In the genomic region with DNA sequence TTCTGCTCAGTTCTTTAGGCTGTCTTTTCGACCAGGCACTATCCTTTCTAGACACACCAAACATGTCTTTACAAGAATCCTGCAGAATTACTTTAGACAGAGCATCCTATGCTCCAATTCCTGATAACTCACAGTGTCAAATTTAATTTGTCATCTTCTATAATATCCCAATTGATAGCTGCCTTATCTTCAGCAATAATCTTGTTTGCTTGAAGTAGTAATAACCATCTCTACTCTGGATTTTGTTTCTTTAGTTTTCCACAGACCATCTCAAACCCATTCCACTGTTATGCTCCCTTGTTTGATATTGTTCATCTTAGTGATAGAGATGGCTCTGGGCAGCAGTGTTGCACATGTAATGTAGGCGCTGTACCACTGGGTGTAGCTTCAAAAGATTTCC, we compare ENCODE assay signal across 22 mouse cellular contexts.
DNase-seq lines count a peak whose midpoint lies in the region; ATAC-seq and TF ChIP-seq lines count a peak whose summit lies in the region.
"Had no signal": no experiment of that assay in that cellular context is flagged by ENCODE, and none has a peak within 500 bp of the region (broad histone marks: within the 10 kb centered on the region; RNA-seq: fewer than 3 reads in every experiment).

No protein-coding gene starts in this region.

- no peak overlapping the region for H3K27ac ChIP-seq in hindbrain, postnatal 0 days
- H3K27ac ChIP-seq in hindbrain, embryonic 12.5 days = no peak overlapping the region
- no peak overlapping the region for H3K27ac ChIP-seq in layer of hippocampus, adult 2 months

- H3K4me1 ChIP-seq in hindbrain, postnatal 0 days (ENCODE audit: insufficient read depth, low read length) = no peaks in the 10 kb centered on the region
- no peaks in the 10 kb centered on the region for H3K4me1 ChIP-seq in hindbrain, embryonic 12.5 days

- H3K4me3 ChIP-seq in hindbrain, postnatal 0 days (ENCODE audit: low read length) = no peak overlapping the region
- H3K4me3 ChIP-seq in hindbrain, embryonic 12.5 days = no peak overlapping the region
- no peak overlapping the region for H3K4me3 ChIP-seq in layer of hippocampus, adult 2 months

- no peaks in the 10 kb centered on the region for H3K9me3 ChIP-seq in hindbrain, postnatal 0 days (ENCODE audit: low read length)
- H3K9me3 ChIP-seq in hindbrain, embryonic 12.5 days (replicated peaks) = no peaks in the 10 kb centered on the region
- H3K9me3 ChIP-seq: G1E had no signal

- 85% methylated on average over 2 of the region's 2 CpGs for WGBS in hindbrain, postnatal 0 days
- WGBS in hindbrain, embryonic 12.5 days = 83% methylated on average over 2 of the region's 2 CpGs

- no peak overlapping the region for H3K4me2 ChIP-seq in hindbrain, postnatal 0 days (ENCODE audit: low read depth, low read length)
- H3K4me2 ChIP-seq in hindbrain, embryonic 12.5 days (replicated peaks) = no peak overlapping the region

- no peak overlapping the region for H3K9ac ChIP-seq in hindbrain, postnatal 0 days (replicated peaks; ENCODE audit: low read length)
- H3K9ac ChIP-seq in hindbrain, embryonic 12.5 days = no peak overlapping the region

- TF ChIP-seq CTCF in hindbrain, postnatal 0 days (IDR thresholded peaks at IDR 0.05; ENCODE audit: low read depth) = peak; percentile 3; the same call in 1 of the 2 replicates
- TF ChIP-seq CTCF in layer of hippocampus, adult 2 months (conservative IDR thresholded peaks at IDR 0.05) = 0 out of 2 replicates have a peak, but pooled peaks have one; percentile 10

- H3K36me3 ChIP-seq in hindbrain, postnatal 0 days (ENCODE audit: insufficient read depth, low read length) = no peaks in the 10 kb centered on the region
- no peaks in the 10 kb centered on the region for H3K36me3 ChIP-seq in hindbrain, embryonic 12.5 days
- H3K36me3 ChIP-seq: G1E had no signal

- no peak for DNase-seq in hindbrain, postnatal 0 days (ENCODE audit: low spot score)
- DNase-seq in layer of hippocampus, adult 2 months (ENCODE audit: low spot score in 2 of 2) = no peak
- no peak for DNase-seq in layer of hippocampus, adult 18-20 months (ENCODE audit: low spot score in 2 of 2)
- DNase-seq in retina, embryonic 14.5 days (ENCODE audit: low spot score) = peak; percentile 56
- DNase-seq in retina, postnatal 1 day = peak; percentile 54
- no peak for DNase-seq in B cell, adult 2 months
- DNase-seq: adrenal gland, adult 2 months; adrenal gland, adult 8-10 months; adrenal gland, postnatal 10 days; adrenal gland, postnatal 14 days; adrenal gland, postnatal 25 days; adrenal gland, postnatal 36 days; cerebellum, adult 11 months; cerebellum, adult 11-12 months; cerebellum, adult 18-20 months had no signal

- H3K27me3 ChIP-seq in hindbrain, postnatal 0 days (ENCODE audit: insufficient read depth, low read length) = no peaks in the 10 kb centered on the region
- no peaks in the 10 kb centered on the region for H3K27me3 ChIP-seq in hindbrain, embryonic 12.5 days
- H3K27me3 ChIP-seq: CH12.LX, Patski had no signal

- ATAC-seq in hindbrain, postnatal 0 days = no peak
- ATAC-seq in hindbrain, embryonic 12.5 days (ENCODE audit: low FRiP score) = no peak
- no peak for ATAC-seq in megakaryocyte, adult 5-6 weeks (ENCODE audit: poor library complexity, severe bottlenecking)
- ATAC-seq: activated CD4-positive, CD25-positive, alpha-beta regulatory T cell, adult 4 months; CD4-positive, CD25-positive, alpha-beta regulatory T cell, adult 4 months; Patski had no signal

Comparison
In these comparisons a context has a peak if more than half of its experiments do, and no peak if none do; other contexts are left out.
1. DNase-seq: peak in retina, embryonic 14.5 days (single experiment) and retina, postnatal 1 day (single experiment); none in hindbrain, postnatal 0 days (single experiment), layer of hippocampus, adult 2 months (0 of 2), layer of hippocampus, adult 18-20 months (0 of 2) and B cell, adult 2 months (0 of 2).